In the genomic region with DNA sequence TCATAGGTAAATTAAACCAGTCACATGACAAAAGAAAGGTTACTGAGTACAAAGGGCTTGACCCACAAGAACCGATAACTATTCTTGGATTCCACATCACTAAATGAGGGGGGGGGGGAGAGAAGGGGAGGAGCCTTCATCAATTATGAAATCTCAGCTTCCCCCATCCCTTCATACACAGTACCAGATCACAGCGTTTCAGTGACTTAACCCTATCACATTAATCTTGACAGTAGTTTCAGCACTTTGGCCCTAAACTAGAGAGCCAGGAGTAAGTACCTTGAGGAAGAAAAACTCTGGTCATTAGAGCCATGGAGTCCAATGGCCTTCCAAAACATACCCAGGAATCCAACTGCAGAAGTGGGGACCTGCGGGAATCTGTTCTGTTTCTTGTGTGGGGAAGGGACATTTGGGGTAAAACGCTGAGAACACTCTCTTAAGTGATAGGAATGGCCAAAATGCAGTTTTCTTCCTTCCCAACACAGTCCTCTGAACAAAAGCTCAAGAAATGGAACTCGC, we compare ENCODE assay signal across 8 mouse cellular contexts. TPM values are rescaled to one million over a fixed set of nuclear protein-coding genes. Genes with fewer than 3 reads are reported as not detected.
DNase-seq lines count a peak whose midpoint lies in the region; ATAC-seq lines count a peak whose summit lies in the region.
"Had no signal": no experiment of that assay in that cellular context is flagged by ENCODE, and none has a peak within 500 bp of the region (broad histone marks: within the 10 kb centered on the region; RNA-seq: fewer than 3 reads in every experiment).

No protein-coding gene starts in this region.

- peak overlapping the region; percentile 73 for H3K27ac ChIP-seq in lung, embryonic 16.5 days (ENCODE audit: low read length)
- H3K27ac ChIP-seq in embryonic facial prominence, embryonic 15.5 days (replicated peaks): peak overlapping the region; percentile 94
- H3K27ac ChIP-seq in limb, embryonic 11.5 days (replicated peaks; ENCODE audit: low read depth, low read length): peak overlapping the region; percentile 85

- peak; percentile 60 for ATAC-seq in lung, embryonic 16.5 days (ENCODE audit: low read depth)
- ATAC-seq in embryonic facial prominence, embryonic 15.5 days (ENCODE audit: insufficient number of reproducible peaks, low FRiP score, low TSS enrichment, low read depth): peak; percentile 36; the same call in 1 of the 2 replicates
- peak; percentile 76; the same call in 1 of the 2 replicates for ATAC-seq in limb, embryonic 11.5 days (ENCODE audit: insufficient number of reproducible peaks, low FRiP score, low TSS enrichment, low read depth)
- ATAC-seq in inflammation-experienced regulatory T-cells, adult 6 months: no peak

- H3K9me3 ChIP-seq in lung, embryonic 16.5 days (ENCODE audit: control insufficient read depth, low read length): no peaks in the 10 kb centered on the region
- H3K9me3 ChIP-seq in embryonic facial prominence, embryonic 15.5 days (replicated peaks): no peaks in the 10 kb centered on the region
- H3K9me3 ChIP-seq in limb, embryonic 11.5 days (ENCODE audit: control insufficient read depth, low read length): no peaks in the 10 kb centered on the region

- peaks cover 13% of the 10 kb centered on the region for H3K36me3 ChIP-seq in lung, embryonic 16.5 days (ENCODE audit: control insufficient read depth, insufficient read depth, low read length)
- peaks cover 18% of the 10 kb centered on the region for H3K36me3 ChIP-seq in embryonic facial prominence, embryonic 15.5 days
- no peaks in the 10 kb centered on the region for H3K36me3 ChIP-seq in limb, embryonic 11.5 days (ENCODE audit: control insufficient read depth, insufficient read depth, low read length)
- H3K36me3 ChIP-seq in splenic B cell, adult 2 months (ENCODE audit: control insufficient read depth, insufficient read depth, low read length, poor library complexity, severe bottlenecking): no peaks in the 10 kb centered on the region

- peak overlapping the region; percentile 61 for H3K4me2 ChIP-seq in lung, embryonic 16.5 days (ENCODE audit: low read depth, low read length)
- H3K4me2 ChIP-seq in embryonic facial prominence, embryonic 15.5 days (replicated peaks): peak overlapping the region; percentile 68
- H3K4me2 ChIP-seq in limb, embryonic 11.5 days (ENCODE audit: low read depth, severe bottlenecking): peak overlapping the region; percentile 53

- H3K9ac ChIP-seq in lung, embryonic 16.5 days (ENCODE audit: low read length): peak overlapping the region; percentile 86
- peak overlapping the region; percentile 75 for H3K9ac ChIP-seq in embryonic facial prominence, embryonic 15.5 days
- H3K9ac ChIP-seq in limb, embryonic 11.5 days (ENCODE audit: low read length): peak overlapping the region; percentile 87

- H3K4me3 ChIP-seq in lung, embryonic 16.5 days (ENCODE audit: low read length): peak overlapping the region; percentile 60
- peak overlapping the region; percentile 69 for H3K4me3 ChIP-seq in embryonic facial prominence, embryonic 15.5 days (replicated peaks)
- peak overlapping the region; percentile 61 for H3K4me3 ChIP-seq in limb, embryonic 11.5 days (ENCODE audit: low read depth, low read length)

- peaks cover 7% of the 10 kb centered on the region; the same call in 1 of the 2 replicates for H3K4me1 ChIP-seq in lung, embryonic 16.5 days (replicated peaks; ENCODE audit: control insufficient read depth, insufficient read depth, low read length)
- peaks cover 9% of the 10 kb centered on the region; the same call in 1 of the 2 replicates for H3K4me1 ChIP-seq in embryonic facial prominence, embryonic 15.5 days
- H3K4me1 ChIP-seq in limb, embryonic 11.5 days (ENCODE audit: control insufficient read depth, insufficient read depth, low read length): no peaks in the 10 kb centered on the region

- H3K27me3 ChIP-seq in lung, embryonic 16.5 days (ENCODE audit: control insufficient read depth, insufficient read depth, low read depth, low read length): no peaks in the 10 kb centered on the region
- no peaks in the 10 kb centered on the region for H3K27me3 ChIP-seq in embryonic facial prominence, embryonic 15.5 days
- no peaks in the 10 kb centered on the region for H3K27me3 ChIP-seq in limb, embryonic 11.5 days (ENCODE audit: control insufficient read depth, insufficient read depth, low read length)
- H3K27me3 ChIP-seq in splenic B cell, adult 2 months (ENCODE audit: control insufficient read depth, insufficient read depth, low read length, poor library complexity, severe bottlenecking): no peaks in the 10 kb centered on the region

- no peak for DNase-seq in lung, postnatal 14 days
- no peak for DNase-seq in limb, embryonic 11.5 days (ENCODE audit: low spot score)
- peak; percentile 3 for DNase-seq in splenic B cell, adult 2 months (ENCODE audit: low read depth, low spot score)
- no peak for DNase-seq in urinary bladder, postnatal 36 days (ENCODE audit: low spot score in 2 of 2)

- WGBS in lung, embryonic 16.5 days: 1% methylated on average over 5 of the region's 5 CpGs
- WGBS in embryonic facial prominence, embryonic 15.5 days: 0% methylated on average over 5 of the region's 5 CpGs
- WGBS in limb, embryonic 11.5 days: 4% methylated on average over 5 of the region's 5 CpGs

RNA-seq across cellular contexts. Expression of gene Usp40, which starts 0.6 kb away (rescaled TPM):
- 35.4 and 36.3 TPM in 2 replicates for polyA plus RNA-seq in lung, embryonic 16.5 days (2015; fragmentation: Nextera tagmentation; extraction: Ambion mirVana)
- 40.2 and 42.5 TPM in 2 replicates for polyA plus RNA-seq in embryonic facial prominence, embryonic 15.5 days (2015; fragmentation: Nextera tagmentation; extraction: Ambion mirVana)
- 37.9 and 38.5 TPM in 2 replicates for polyA plus RNA-seq in limb, embryonic 11.5 days (2014; fragmentation: Nextera tagmentation; extraction: Ambion mirVana)
- 10 to 100 TPM; 13.6 to 26.7 (median 21.5) TPM for polyA plus RNA-seq in inflammation-experienced regulatory T-cells, adult 6 months (2017; shearing (Covaris generic))

RNA-seq across cellular contexts. Expression of gene Ugt1a10, which starts 47.4 kb away (rescaled TPM):
- polyA plus RNA-seq in lung, embryonic 16.5 days (2015; fragmentation: Nextera tagmentation; extraction: Ambion mirVana): not detected in 2 replicates
- not detected in 2 replicates for polyA plus RNA-seq in embryonic facial prominence, embryonic 15.5 days (2015; fragmentation: Nextera tagmentation; extraction: Ambion mirVana)
- not detected in 2 replicates for polyA plus RNA-seq in limb, embryonic 11.5 days (2014; fragmentation: Nextera tagmentation; extraction: Ambion mirVana)
- polyA plus RNA-seq in inflammation-experienced regulatory T-cells, adult 6 months (2017; shearing (Covaris generic)): not detected
- polyA plus RNA-seq: gonadal fat pad, adult 2 months had no signal
